Mouse (Mus musculus): ENCODE data around the gene Gm10135. TPM values are rescaled to one million over a fixed set of nuclear protein-coding genes. Genes with fewer than 3 reads are reported as not detected.

The Gm10135 gene
- polyA plus RNA-seq, 1 experiment: not detected

DNA sequence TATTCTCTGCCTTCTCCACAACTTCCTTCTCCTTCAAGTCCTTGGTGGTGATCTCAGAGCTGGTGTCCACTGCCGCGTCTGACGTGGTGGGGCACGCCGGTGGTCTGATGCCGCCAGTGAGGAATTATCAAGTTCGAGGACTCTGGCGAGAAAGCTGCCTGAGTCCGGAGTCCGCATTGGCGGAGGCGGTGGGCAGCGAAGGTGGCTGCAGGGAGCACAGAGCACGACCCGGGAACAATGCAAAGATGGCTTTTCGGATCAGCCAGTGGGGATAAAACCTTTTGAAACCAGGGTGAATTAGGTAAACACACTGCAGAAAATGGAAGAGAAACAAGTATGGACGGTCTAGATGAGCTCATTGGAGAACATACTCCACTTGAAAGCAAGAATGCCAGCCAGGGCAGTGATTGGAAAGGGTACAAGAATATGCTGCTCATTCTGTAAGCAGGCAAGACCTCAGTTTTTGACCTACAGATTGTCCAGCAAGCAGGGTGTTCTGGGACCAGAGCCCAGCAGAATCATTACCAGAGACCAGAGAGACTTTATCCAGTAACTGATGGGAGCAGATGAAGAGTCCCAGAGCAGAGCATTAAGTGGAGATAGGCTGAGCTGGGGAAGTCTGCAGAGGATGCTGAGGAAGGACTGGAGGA is 41.4 kb downstream of the Gm10135 start:
- WGBS: 92% methylated on average over 17 of the region's 17 CpGs
- DNase-seq: no peak
- peaks cover 2% of the 10 kb centered on the region; the same call in 1 of the 2 replicates for H3K4me1 ChIP-seq (ENCODE audit: control insufficient read depth, insufficient read depth, low read length)
- no peak for TF ChIP-seq POLR2A (IDR thresholded peaks at IDR 0.05; ENCODE audit: borderline replicate concordance, extremely low read depth, low read depth, low read length)
- no peak for TF ChIP-seq CTCF (IDR thresholded peaks at IDR 0.05; ENCODE audit: insufficient read depth, low read length)
- no peak overlapping the region for H3K4me3 ChIP-seq (replicated peaks; ENCODE audit: extremely low read depth, low read depth, low read length)

DNA sequence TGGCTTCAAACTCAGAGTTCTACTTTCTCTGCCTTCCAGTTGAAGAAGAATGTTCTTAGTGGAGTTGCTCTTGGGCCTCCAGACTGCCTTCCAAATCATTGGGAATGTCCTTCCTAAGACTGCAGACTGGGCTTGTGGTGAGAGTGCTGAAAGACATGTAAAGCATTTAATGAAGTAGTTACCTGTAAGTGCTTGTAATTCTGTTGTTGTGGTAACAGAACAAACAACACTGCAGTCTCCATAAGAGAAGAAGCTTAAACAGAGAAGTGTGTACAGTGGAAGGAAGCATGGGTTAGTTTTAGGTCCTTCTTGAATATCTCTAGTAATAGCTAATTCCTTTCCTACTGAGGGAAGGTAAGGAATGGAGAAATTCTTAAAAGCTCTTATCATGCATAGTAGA is 47.4 kb downstream of the Gm10135 start:
- TF ChIP-seq CTCF (IDR thresholded peaks at IDR 0.05; ENCODE audit: insufficient read depth, low read length): no peak
- no peak for TF ChIP-seq POLR2A (IDR thresholded peaks at IDR 0.05; ENCODE audit: borderline replicate concordance, extremely low read depth, low read depth, low read length)
- peaks cover 22% of the 10 kb centered on the region for H3K4me1 ChIP-seq (ENCODE audit: control insufficient read depth, insufficient read depth, low read length)
- no peak for DNase-seq
- no peak overlapping the region for H3K4me3 ChIP-seq (replicated peaks; ENCODE audit: extremely low read depth, low read depth, low read length)

DNA sequence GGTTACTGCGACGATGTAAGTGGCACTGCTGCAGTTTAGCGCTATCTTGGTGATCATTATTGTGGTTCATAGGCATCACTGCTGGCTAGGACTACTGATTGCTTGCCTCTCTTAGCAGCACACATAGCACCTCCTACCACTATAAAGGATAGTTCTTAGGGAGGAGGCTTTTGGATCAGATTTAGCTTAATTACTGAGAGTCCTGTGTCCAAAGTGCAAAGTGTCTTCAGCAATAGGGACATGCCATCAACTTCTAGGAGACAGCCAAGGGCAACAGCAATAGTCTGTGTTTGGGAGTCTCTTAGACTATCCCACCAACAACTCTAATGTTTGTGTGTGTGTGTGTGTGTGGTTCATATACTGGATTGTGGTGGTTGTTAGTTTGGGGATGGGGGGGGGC is 51.7 kb downstream of the Gm10135 start:
- 93% methylated on average over 3 of the region's 3 CpGs for WGBS
- DNase-seq: no peak
- H3K4me3 ChIP-seq (replicated peaks; ENCODE audit: extremely low read depth, low read depth, low read length): no peak overlapping the region
- H3K4me1 ChIP-seq (ENCODE audit: control insufficient read depth, insufficient read depth, low read length): peaks cover 24% of the 10 kb centered on the region
- TF ChIP-seq CTCF (IDR thresholded peaks at IDR 0.05; ENCODE audit: insufficient read depth, low read length) (no peak), POLR2A (IDR thresholded peaks at IDR 0.05; ENCODE audit: borderline replicate concordance, extremely low read depth, low read depth, low read length) (no peak)

DNA sequence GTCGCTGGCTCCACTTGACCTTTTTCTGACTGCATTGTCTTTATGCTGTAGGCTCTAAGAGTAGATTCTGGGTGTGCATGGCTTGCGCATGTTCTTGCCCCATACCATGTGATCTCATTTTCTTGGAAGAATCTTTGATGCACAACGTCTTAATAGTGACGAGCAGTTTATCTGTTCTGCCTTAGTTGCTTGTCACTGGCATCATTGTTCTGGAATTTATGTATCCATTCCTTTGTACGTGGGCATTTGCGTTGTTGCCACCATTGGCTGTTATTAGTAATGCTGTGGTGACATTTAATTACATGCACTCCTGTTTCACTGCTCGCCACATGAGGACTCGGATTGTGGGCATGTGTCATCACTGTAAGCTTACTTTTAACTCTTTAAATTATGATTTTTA is 53.3 kb downstream of the Gm10135 start:
- Histone ChIP-seq H3K4me3 (replicated peaks; ENCODE audit: extremely low read depth, low read depth, low read length) (no peak overlapping the region), H3K4me1 (ENCODE audit: control insufficient read depth, insufficient read depth, low read length) (peaks cover 26% of the 10 kb centered on the region)
- WGBS: 77% methylated on average over 8 of the region's 8 CpGs
- no peak for DNase-seq
- TF ChIP-seq POLR2A (IDR thresholded peaks at IDR 0.05; ENCODE audit: borderline replicate concordance, extremely low read depth, low read depth, low read length) (no peak), CTCF (IDR thresholded peaks at IDR 0.05; ENCODE audit: insufficient read depth, low read length) (no peak)

DNA sequence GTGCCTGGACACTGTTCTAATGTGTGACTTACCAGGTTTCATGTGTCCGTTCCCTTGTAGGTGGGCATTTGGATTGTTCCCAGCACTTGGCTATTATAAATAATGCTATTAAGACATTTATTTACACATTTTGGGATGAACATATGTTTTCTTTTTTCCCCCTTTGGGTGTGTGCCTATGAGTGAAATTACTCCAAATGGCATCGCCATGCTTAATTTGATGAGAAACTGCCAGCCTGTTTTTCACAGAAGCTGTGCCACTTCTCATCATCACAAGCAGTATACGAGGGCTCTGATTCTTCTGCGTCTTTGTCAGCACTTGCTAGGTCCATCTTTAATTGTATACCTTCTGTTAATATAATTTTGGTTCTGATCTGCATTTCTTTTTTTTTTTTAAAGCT is 54.1 kb downstream of the Gm10135 start:
- WGBS: 86% methylated on average over 4 of the region's 4 CpGs
- DNase-seq: no peak
- TF ChIP-seq CTCF (IDR thresholded peaks at IDR 0.05; ENCODE audit: insufficient read depth, low read length) (no peak), POLR2A (IDR thresholded peaks at IDR 0.05; ENCODE audit: borderline replicate concordance, extremely low read depth, low read depth, low read length) (no peak)
- no peak overlapping the region for H3K4me3 ChIP-seq (replicated peaks; ENCODE audit: extremely low read depth, low read depth, low read length)
- peaks cover 23% of the 10 kb centered on the region for H3K4me1 ChIP-seq (ENCODE audit: control insufficient read depth, insufficient read depth, low read length)

DNA sequence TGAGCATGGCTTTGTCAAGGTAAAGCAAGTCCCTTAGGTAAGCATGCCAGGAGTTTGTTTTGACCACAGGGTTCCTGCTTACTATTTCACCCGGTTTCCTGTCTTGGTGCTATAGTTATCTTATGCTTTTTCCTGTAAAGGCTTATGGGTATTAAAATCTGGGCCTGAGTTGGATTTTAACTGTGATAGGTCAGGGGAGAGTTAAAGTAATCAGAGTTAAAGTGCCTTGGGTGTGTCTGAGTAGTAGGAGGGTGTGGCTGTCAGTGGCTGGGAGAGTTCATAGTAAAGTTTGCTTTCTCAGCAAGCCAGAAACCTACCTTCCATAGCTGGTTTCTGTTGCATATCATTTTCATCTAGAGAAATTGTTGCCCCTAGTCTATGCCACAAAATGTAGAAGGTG is 57.7 kb downstream of the Gm10135 start:
- Histone ChIP-seq H3K4me1 (ENCODE audit: control insufficient read depth, insufficient read depth, low read length) (peaks cover 13% of the 10 kb centered on the region), H3K4me3 (replicated peaks; ENCODE audit: extremely low read depth, low read depth, low read length) (no peak overlapping the region)
- DNase-seq: no peak
- TF ChIP-seq POLR2A (IDR thresholded peaks at IDR 0.05; ENCODE audit: borderline replicate concordance, extremely low read depth, low read depth, low read length): no peak
- TF ChIP-seq CTCF (IDR thresholded peaks at IDR 0.05; ENCODE audit: insufficient read depth, low read length): no peak
- WGBS: 7% methylated on average over 1 of the region's 1 CpGs

DNA sequence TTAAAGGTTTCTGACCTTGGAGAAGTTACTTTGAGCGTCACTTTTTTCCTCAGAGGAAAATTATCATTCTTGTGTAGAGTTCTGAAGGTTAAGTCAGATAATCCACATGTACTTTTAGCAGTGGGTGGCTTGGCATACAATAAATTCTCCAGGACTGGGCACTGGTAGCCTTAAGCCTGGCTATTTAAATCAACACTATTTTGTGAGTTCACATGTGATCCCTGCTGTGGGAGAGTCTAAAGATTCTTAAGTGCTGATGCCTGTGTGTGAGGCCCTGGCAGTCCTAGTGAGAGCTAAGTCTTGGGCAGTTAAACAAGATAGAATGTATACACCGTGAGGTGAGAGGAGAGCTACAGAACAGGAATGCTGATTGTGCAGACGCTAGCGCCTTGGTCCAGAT is 58.5 kb downstream of the Gm10135 start:
- 41% methylated on average over 4 of the region's 4 CpGs for WGBS
- TF ChIP-seq POLR2A (IDR thresholded peaks at IDR 0.05; ENCODE audit: borderline replicate concordance, extremely low read depth, low read depth, low read length): no peak
- TF ChIP-seq CTCF (IDR thresholded peaks at IDR 0.05; ENCODE audit: insufficient read depth, low read length): no peak

More for the DNA sequence above, 58.5 kb downstream of the Gm10135 start:
- no peak for DNase-seq
- H3K4me1 ChIP-seq (ENCODE audit: control insufficient read depth, insufficient read depth, low read length): peaks cover 11% of the 10 kb centered on the region
- peak overlapping the region; percentile 28 for H3K4me3 ChIP-seq (replicated peaks; ENCODE audit: extremely low read depth, low read depth, low read length)

Other genes with a start within 250 kb of the Gm10135 start
- 0.43 and 0.75 TPM in 2 replicates for gene Txk, start 221.9 kb downstream of the Gm10135 start, polyA plus RNA-seq (2012; rRNA removed)
- gene Tec, start 106.2 kb downstream of the Gm10135 start, polyA plus RNA-seq (2012; rRNA removed): 3.0 and 4.2 TPM in 2 replicates
- 21.9 and 35.1 TPM in 2 replicates for gene Slain2, start 60.4 kb downstream of the Gm10135 start, polyA plus RNA-seq (2012; rRNA removed)
- gene Slc10a4, start 32.2 kb upstream of the Gm10135 start, polyA plus RNA-seq (2012; rRNA removed): 0.12 and 0.17 TPM in 2 replicates